Mouse (Mus musculus): ENCODE measurements around the gene Gm21936. TPM values are rescaled to one million over a fixed set of nuclear protein-coding genes. Genes with fewer than 3 reads are reported as not detected.

Gm21936 gene
- not detected in 2 replicates for polyA plus RNA-seq (2012; rRNA removed)

GRCm38 (mm10) chr12:87795212-87795611, at the start of gene Gm21936:
Gene Gm21936 (plus strand): TSS chr12:87795512.

GRCm38 (mm10) chr12:87775655-87776054, 19.7 kb upstream of the Gm21936 start, which contains the start of gene Gm21319:
Gene Gm21319 (minus strand): TSS chr12:87775755.

GRCm38 (mm10) chr12:87816277-87816676, 21.0 kb downstream of the Gm21936 start, which contains the start of gene BB287469:
Gene BB287469 (plus strand): TSS chr12:87816577.

GRCm38 (mm10) chr12:87842239-87842638, 46.9 kb downstream of the Gm21936 start, which contains the start of gene Gm2001:
Gene Gm2001 (minus strand): TSS chr12:87842339.

Other genes with a start within 250 kb of the Gm21936 start
- not detected in 2 replicates for gene Oog1, start 192.8 kb upstream of the Gm21936 start, polyA plus RNA-seq (2012; rRNA removed)
- gene Gm4027, start 176.6 kb upstream of the Gm21936 start, polyA plus RNA-seq (2012; rRNA removed) = not detected in 2 replicates
- not detected in 2 replicates for gene Gm16381, start 150.9 kb upstream of the Gm21936 start, polyA plus RNA-seq (2012; rRNA removed)
- not detected in 2 replicates for gene Gm21319, start 19.8 kb upstream of the Gm21936 start, polyA plus RNA-seq (2012; rRNA removed)
- not detected in 2 replicates for gene BB287469, start 21.1 kb downstream of the Gm21936 start, polyA plus RNA-seq (2012; rRNA removed)
- not detected in 2 replicates for gene Gm2001, start 46.8 kb downstream of the Gm21936 start, polyA plus RNA-seq (2012; rRNA removed)
- gene Gm2016, start 78.6 kb downstream of the Gm21936 start, polyA plus RNA-seq (2012; rRNA removed) = not detected in 2 replicates
- gene Gm2022, start 99.9 kb downstream of the Gm21936 start, polyA plus RNA-seq (2012; rRNA removed) = not detected in 2 replicates
- gene Gm2035, start 124.3 kb downstream of the Gm21936 start, polyA plus RNA-seq (2012; rRNA removed) = not detected in 2 replicates
- gene Gm2042, start 158.6 kb downstream of the Gm21936 start, polyA plus RNA-seq (2012; rRNA removed) = not detected in 2 replicates
- not detected in 2 replicates for gene Gm2075, start 216.3 kb downstream of the Gm21936 start, polyA plus RNA-seq (2012; rRNA removed)
- not detected in 2 replicates for gene Gm6803, start 223.3 kb downstream of the Gm21936 start, polyA plus RNA-seq (2012; rRNA removed)
- gene Gm2056, start 231.5 kb downstream of the Gm21936 start, polyA plus RNA-seq (2012; rRNA removed) = not detected in 2 replicates